Mouse (Mus musculus) liver, adult (tissue): ENCODE measurements around the gene Olfr177.

Experiments
- GATA4 ChIP-seq: IDR thresholded peaks from 2 replicates; pipeline ENCODE4 v1.6.1; 2014; ENCODE audit warnings: mild to moderate bottlenecking, low read length; ENCODE audit not compliant: insufficient replicate concordance

Olfr177 gene

DNA sequence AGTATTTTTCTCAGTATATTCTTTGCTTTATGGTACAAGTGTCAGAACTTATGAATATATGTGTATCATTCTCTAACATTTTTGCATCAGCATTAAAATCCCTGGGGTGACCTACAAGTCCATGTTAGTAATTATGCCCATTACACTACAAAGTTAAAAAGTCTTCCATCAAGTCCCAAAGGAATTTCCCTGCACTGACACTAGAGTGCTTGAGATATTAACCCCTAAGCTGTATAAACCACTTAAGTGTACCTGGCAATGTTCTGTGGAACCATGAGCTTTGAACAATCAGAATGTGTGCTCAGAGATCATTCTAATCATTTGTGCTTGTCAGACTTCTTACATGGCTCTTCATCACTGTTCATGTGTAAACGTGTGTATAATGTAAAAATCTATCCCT, at the start of gene Olfr177:
Gene Olfr177, minus strand, starts transcription at position 101 of the 400 bp plus-strand sequence.
- TF ChIP-seq GATA4, result no peak

DNA sequence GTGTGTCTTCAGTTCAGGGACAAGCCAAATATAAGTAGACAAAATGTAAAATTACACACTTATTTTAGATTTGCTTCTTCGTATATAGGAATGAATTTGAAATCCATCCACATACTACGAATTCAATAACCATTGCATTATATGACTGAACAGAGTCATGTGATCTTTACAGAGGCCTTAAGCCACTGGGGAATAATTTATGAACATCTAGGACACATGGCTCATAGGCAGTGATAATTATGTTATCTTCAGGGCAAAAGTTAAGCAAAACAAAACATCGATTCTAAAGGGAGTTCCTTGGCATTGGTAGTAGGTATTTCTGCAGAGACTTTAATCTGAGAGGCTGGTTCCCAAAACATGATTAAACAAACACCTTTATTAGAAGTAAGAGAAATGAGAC, 17.4 kb upstream of the Olfr177 start, which contains the start of gene Olfr178:
Gene Olfr178, minus strand, starts transcription at position 101 of the 400 bp plus-strand sequence.
- no peak for TF ChIP-seq GATA4

DNA sequence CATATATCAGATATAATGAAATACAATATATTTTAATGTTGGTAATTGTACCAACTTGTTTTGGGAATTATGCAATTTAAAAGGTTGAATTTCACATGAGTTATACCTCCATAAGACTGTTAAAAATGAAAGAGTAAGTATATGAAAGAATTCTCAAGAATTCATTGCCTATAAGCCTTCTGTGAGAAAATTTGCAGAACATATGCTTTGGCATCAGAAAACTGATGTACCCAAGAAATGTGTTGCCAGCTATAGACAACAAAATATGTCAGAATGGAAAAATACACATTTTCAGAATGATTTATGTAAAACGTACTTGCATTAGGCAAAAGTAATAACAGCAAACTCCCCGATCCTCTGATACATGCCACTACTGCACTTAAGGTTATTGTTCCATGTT, 9.8 kb upstream of the Olfr177 start:
- no peak for TF ChIP-seq GATA4

DNA sequence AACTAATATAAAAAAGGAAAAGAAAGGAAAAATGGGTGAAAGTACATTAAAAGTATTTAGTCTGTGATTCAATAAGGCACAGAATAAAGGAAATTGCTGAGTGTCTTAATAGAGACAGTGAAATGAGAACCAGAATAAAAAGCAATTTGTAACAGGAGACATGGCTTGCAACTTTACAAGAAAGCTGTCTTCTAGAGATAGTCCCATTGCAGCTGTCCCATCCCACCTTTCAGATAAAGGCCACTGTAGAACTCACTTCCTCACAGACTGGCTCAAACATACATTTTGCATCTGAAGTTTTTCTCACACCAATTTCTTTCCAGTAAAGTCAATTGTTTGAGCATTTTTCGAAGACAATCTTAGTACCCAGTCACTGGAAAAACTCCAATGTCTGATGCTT, 13.1 kb downstream of the Olfr177 start:
- TF ChIP-seq GATA4, result no peak

DNA sequence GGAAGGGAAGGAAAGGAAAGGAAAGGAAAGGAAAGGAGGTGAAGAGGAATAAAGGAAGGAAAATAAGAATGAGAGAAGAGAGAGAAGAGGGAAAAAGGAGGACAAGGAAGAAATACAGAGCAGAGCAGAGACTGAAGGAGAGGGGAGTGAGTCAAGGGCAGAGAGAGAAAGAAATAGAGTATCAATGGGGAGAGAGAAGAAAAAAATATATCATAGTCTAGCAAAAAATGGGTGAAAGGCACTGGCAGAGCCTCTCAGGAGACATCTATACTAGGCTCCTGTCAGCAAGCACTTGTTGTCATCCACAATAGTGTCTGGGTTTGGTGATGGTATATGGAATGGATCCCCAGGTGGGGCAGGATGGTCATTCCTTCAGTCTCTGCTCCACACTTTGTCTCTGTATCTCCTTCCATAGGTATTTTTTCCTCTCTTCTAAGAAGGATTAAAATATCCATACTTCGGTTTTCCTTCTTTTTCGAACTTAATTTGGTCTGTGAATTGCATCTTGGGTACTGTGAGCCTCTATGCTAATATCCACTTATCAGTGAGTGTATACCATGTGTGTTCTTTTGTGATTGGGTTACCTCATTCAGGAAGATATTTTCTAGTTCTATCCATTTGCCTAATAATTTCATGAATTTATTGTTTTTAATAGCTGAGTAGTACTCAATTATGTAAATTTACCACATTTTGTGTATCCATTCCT, 14.4 kb downstream of the Olfr177 start:
- no peak for TF ChIP-seq GATA4

DNA sequence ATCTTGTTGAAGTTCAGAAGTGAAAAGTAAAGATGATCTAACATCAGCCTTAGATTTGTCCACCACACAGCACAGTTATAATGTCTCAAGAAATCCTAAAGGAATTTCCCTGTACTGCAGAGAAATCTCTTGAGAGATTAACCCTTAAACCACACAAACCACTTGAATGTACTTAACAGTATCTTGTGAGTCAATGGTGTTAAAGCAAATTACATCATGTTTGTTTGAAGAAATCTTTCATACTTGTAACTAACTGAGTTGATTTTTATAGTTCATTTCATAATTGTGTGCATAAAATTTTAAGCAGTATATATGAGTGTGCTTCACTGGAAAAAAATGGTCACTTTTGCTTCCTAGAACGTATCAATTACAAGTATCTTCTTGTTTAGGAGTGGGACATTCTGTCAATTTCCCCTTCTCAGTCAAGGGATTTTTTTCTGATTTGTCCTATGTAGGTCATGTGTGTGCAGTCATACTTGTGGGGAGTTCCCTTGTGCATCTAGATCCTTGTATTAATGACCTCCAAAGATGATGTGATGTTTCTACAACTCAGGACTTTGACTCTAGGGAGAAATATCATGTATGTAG, 47.7 kb downstream of the Olfr177 start, which contains the start of gene Olfr175-ps1:
Gene Olfr175-ps1, minus strand, starts transcription at position 51 of the 588 bp plus-strand sequence.
- no peak for TF ChIP-seq GATA4
